Mouse (Mus musculus): ENCODE data around the gene Cyb5r3.
"Not testable (repeated sequence)": the region's sequence is repeated elsewhere in the genome, so short reads cannot be mapped to it uniquely, and the experiment has no call there.

The Cyb5r3 gene

GRCm38 (mm10) chr15:83149196-83150072 is 23.0 kb downstream of the Cyb5r3 start, which contains the start of gene Poldip3:
TSS of gene Poldip3 (minus strand) at chr15:83149384.
- DNase-seq, result peak; percentile 99

GRCm38 (mm10) chr15:83148801-83149195 is 23.6 kb downstream of the Cyb5r3 start:
- no peak for DNase-seq

- DNase-seq, result no peak
Measured at GRCm38 (mm10) chr15:83148395-83148794, 24.0 kb downstream of the Cyb5r3 start.

- peak; percentile 22 for DNase-seq
Measured at GRCm38 (mm10) chr15:83145541-83145940, 26.9 kb downstream of the Cyb5r3 start.

GRCm38 (mm10) chr15:83142861-83143260 is 29.5 kb downstream of the Cyb5r3 start:
- DNase-seq, result no peak

GRCm38 (mm10) chr15:83135654-83136053 is 36.7 kb downstream of the Cyb5r3 start:
- DNase-seq, result no peak

GRCm38 (mm10) chr15:83134671-83135070 is 37.7 kb downstream of the Cyb5r3 start:
- no peak for DNase-seq

- DNase-seq, result no peak
Measured at GRCm38 (mm10) chr15:83129530-83130231, 42.7 kb downstream of the Cyb5r3 start.

- not testable (repeated sequence) for DNase-seq
Measured at GRCm38 (mm10) chr15:83127037-83127436, 45.4 kb downstream of the Cyb5r3 start.

- no peak for DNase-seq
Measured at GRCm38 (mm10) chr15:83126582-83126981, 45.8 kb downstream of the Cyb5r3 start.

GRCm38 (mm10) chr15:83124625-83125024 is 47.8 kb downstream of the Cyb5r3 start:
- no peak for DNase-seq

GRCm38 (mm10) chr15:83122566-83123145 is 49.7 kb downstream of the Cyb5r3 start, which contains the start of gene Rrp7a:
TSS of gene Rrp7a (minus strand) at chr15:83122801.
- DNase-seq, result peak; percentile 88

- DNase-seq, result peak; percentile 59
Measured at GRCm38 (mm10) chr15:83121709-83122565, 50.5 kb downstream of the Cyb5r3 start.

GRCm38 (mm10) chr15:83118360-83118759 is 54.0 kb downstream of the Cyb5r3 start:
- peak; percentile 72 for DNase-seq

GRCm38 (mm10) chr15:83115071-83115470 is 57.3 kb downstream of the Cyb5r3 start:
- DNase-seq, result no peak

- DNase-seq, result no peak
Measured at GRCm38 (mm10) chr15:83114106-83114505, 58.3 kb downstream of the Cyb5r3 start.

- no peak for DNase-seq
Measured at GRCm38 (mm10) chr15:83112898-83113297, 59.5 kb downstream of the Cyb5r3 start.

GRCm38 (mm10) chr15:83111874-83112273 is 60.5 kb downstream of the Cyb5r3 start:
- no peak for DNase-seq

- DNase-seq, result no peak
Measured at GRCm38 (mm10) chr15:83111290-83111689, 61.1 kb downstream of the Cyb5r3 start.

- DNase-seq, result no peak
Measured at GRCm38 (mm10) chr15:83107814-83108213, 64.6 kb downstream of the Cyb5r3 start.

GRCm38 (mm10) chr15:83106426-83106825 is 66.0 kb downstream of the Cyb5r3 start:
- DNase-seq, result no peak

Data from cerebellum, adult 9-10 months (tissue).